8 mouse cellular contexts compared by ENCODE assay signal in the genomic region with DNA sequence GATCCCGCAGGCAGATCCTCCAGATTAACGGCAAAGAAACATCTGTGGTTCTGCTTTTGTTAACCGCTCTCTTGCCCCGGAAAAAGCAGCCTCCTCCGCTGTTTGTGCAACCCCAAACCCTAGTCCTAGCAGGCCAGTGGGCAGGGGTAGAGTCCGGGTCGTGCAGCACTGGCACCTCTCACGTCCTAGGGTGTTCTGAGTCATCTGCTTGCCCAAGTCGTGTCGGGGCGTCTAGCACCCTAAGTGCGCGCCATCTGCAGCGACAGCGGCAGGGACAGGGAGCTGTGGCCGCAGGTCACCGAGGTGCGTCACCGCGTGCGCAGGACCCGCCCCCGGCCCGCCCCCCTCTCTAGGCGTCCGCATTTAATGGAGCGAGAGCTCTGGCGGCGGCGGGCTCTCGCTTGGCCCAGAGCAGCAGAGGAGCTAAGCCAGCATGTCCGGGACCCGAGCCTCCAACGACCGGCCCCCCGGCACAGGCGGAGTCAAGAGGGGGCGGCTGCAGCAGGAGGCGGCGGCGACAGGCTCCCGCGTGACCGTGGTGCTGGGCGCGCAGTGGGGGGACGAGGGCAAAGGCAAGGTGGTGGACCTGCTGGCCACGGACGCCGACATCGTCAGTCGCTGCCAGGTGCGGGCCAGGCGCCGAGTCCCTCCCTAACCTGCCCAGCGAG. TPM values are rescaled to one million over a fixed set of nuclear protein-coding genes. Genes with fewer than 3 reads are reported as not detected.
DNase-seq lines count a peak whose midpoint lies in the region; ATAC-seq and TF ChIP-seq lines count a peak whose summit lies in the region.

A gene (plus strand): TSS at position 360 of the 668 bp plus-strand sequence.

- no peak for DNase-seq in testis, postnatal 14 days (ENCODE audit: low spot score)
- peak; percentile 73 for DNase-seq in embryo, embryonic 10 days (ENCODE audit: low spot score)
- peak; percentile 75 to 82 for DNase-seq in heart, adult 18-20 months
- peak; percentile 59 for DNase-seq in kidney, adult 11 months
- peak; percentile 79 for DNase-seq in liver, embryonic 11.5 days (ENCODE audit: low spot score)
- peak; percentile 42 to 51 for DNase-seq in thymus, adult 18-20 months

- peak within 1 kb of the TSS; percentile 99 for H3K4me2 ChIP-seq in liver, embryonic 11.5 days
- peak within 1 kb of the TSS; percentile 96 for H3K4me2 ChIP-seq in myocyte (ENCODE audit: low read depth)

- no peaks in the 10 kb centered on the region for H3K9me3 ChIP-seq in liver, embryonic 11.5 days (ENCODE audit: control insufficient read depth, low read length)

- under 1% methylated on average over 54 of the region's 56 CpGs for WGBS in liver, embryonic 11.5 days

- no peak for TF ChIP-seq POLR2A in testis, adult 2 months (IDR thresholded peaks at IDR 0.05; ENCODE audit: control insufficient read depth, low read depth, low read length)
- TF ChIP-seq POLR2A in myocyte (IDR thresholded peaks at IDR 0.05; ENCODE audit: insufficient read length, low read depth): peak; percentile 78

- H3K9ac ChIP-seq in liver, embryonic 11.5 days (ENCODE audit: low read depth, low read length): peak within 1 kb of the TSS; percentile 72

- H3K36me3 ChIP-seq in testis, adult 2 months (ENCODE audit: control insufficient read depth, insufficient read depth, low read length): no peaks in the 10 kb centered on the region
- no peaks in the 10 kb centered on the region for H3K36me3 ChIP-seq in liver, embryonic 11.5 days (ENCODE audit: control insufficient read depth, insufficient read depth, low read length)
- peaks cover 3% of the 10 kb centered on the region for H3K36me3 ChIP-seq in myocyte (ENCODE audit: control insufficient read depth, insufficient read depth)

- H3K27me3 ChIP-seq in testis, adult 2 months (ENCODE audit: control insufficient read depth, insufficient read depth, low read length): 0 out of 2 replicates have a peak, but pooled peaks cover 2% of the 10 kb centered on the region
- peaks cover 15% of the 10 kb centered on the region for H3K27me3 ChIP-seq in liver, embryonic 11.5 days (replicated peaks; ENCODE audit: control insufficient read depth, insufficient read depth, low read length)
- H3K27me3 ChIP-seq in myocyte (ENCODE audit: control insufficient read depth, insufficient read depth, insufficient read length): no peaks in the 10 kb centered on the region

- H3ac ChIP-seq in myocyte (ENCODE audit: control insufficient read depth, insufficient read length): peak within 1 kb of the TSS; percentile 52

- peak; percentile 59 for ATAC-seq in liver, embryonic 11.5 days (replicated peaks; ENCODE audit: low FRiP score)

- H3K4me3 ChIP-seq in testis, adult 2 months (ENCODE audit: control insufficient read depth, low read depth, low read length): peak within 1 kb of the TSS; percentile 30
- H3K4me3 ChIP-seq in liver, embryonic 11.5 days (ENCODE audit: low read depth, low read length): peak within 1 kb of the TSS; percentile 57
- H3K4me3 ChIP-seq in myocyte: peak within 1 kb of the TSS; percentile 38

- peaks cover 6% of the 10 kb centered on the region for H3K4me1 ChIP-seq in testis, adult 2 months (ENCODE audit: control insufficient read depth, insufficient read depth, low read length)
- H3K4me1 ChIP-seq in liver, embryonic 11.5 days (replicated peaks; ENCODE audit: control insufficient read depth, insufficient read depth, low read length): peaks cover 48% of the 10 kb centered on the region

- TF ChIP-seq CTCF in testis, adult 2 months (IDR thresholded peaks at IDR 0.05; ENCODE audit: control insufficient read depth, insufficient read depth, insufficient replicate concordance, low read depth, low read length): no peak

- no peaks in the 10 kb centered on the region for H3K79me2 ChIP-seq in myocyte (ENCODE audit: control insufficient read depth, insufficient read depth)

- no peak within 1 kb of the TSS for H3K27ac ChIP-seq in testis, adult 2 months (ENCODE audit: control insufficient read depth, insufficient read depth, low read depth, low read length)
- no peak within 1 kb of the TSS; the same call in 1 of the 2 replicates for H3K27ac ChIP-seq in liver, embryonic 11.5 days (ENCODE audit: low read depth, low read length)

TF ChIP-seq in myocyte, 11 proteins besides CTCF, POLR2A, EP300 and RAD21:
- no peak for TF ChIP-seq E2F4 (IDR thresholded peaks at IDR 0.05; ENCODE audit: insufficient read depth)
- no peak for TF ChIP-seq USF1 (IDR thresholded peaks at IDR 0.05; ENCODE audit: low read depth)
- TF ChIP-seq MYOD1 (IDR thresholded peaks at IDR 0.05; ENCODE audit: control insufficient read depth in 1 of 3, insufficient read length in 2 of 3, low read depth in 2 of 3): peak in 1 of 3 experiments; percentile 50
- no peak for TF ChIP-seq REST (IDR thresholded peaks at IDR 0.05; ENCODE audit: insufficient read depth, insufficient read length)
- TF ChIP-seq CEBPB (IDR thresholded peaks at IDR 0.05; ENCODE audit: insufficient read depth, poor library complexity, severe bottlenecking): no peak
- peak; percentile 61 for TF ChIP-seq POLR2AphosphoS2 (IDR thresholded peaks at IDR 0.05; ENCODE audit: insufficient read length, low read depth)
- peak in 2 of 3 experiments; percentile 53 for TF ChIP-seq MYOG (IDR thresholded peaks at IDR 0.05; ENCODE audit: control insufficient read depth in 1 of 3, insufficient read depth in 1 of 3, insufficient read length in 2 of 3, low read depth in 2 of 3)
- TF ChIP-seq TCF3 (IDR thresholded peaks at IDR 0.05; ENCODE audit: insufficient read length, low read depth): no peak
- no peak for TF ChIP-seq SRF (IDR thresholded peaks at IDR 0.05; ENCODE audit: control insufficient read depth, insufficient read length, low read depth)
- no peak for TF ChIP-seq MAX (IDR thresholded peaks at IDR 0.05; ENCODE audit: low read depth)
- TF ChIP-seq TCF12 (IDR thresholded peaks at IDR 0.05; ENCODE audit: insufficient read depth, poor library complexity, severe bottlenecking): no peak
TF ChIP-seq in myocyte: peak in this region for 3.

RNA-seq across cellular contexts. Expression of the gene that starts here (rescaled TPM):
- 7.9 and 8.9 TPM in 2 replicates for polyA plus RNA-seq in testis, adult 2 months (2012; rRNA removed)
- 100 to 1,000 TPM; 192 to 206 TPM for total RNA-seq in heart, adult 18-20 months (2021)
- 5.6 and 7.4 TPM in 2 replicates for polyA plus RNA-seq in liver, embryonic 11.5 days (2014; fragmentation: Nextera tagmentation; extraction: Ambion mirVana)
- 202 TPM for polyA plus RNA-seq in myocyte (2012; fragmentation: generic; extraction: Trizol)

Comparison
In these comparisons a context has a peak if more than half of its experiments do, and no peak if none do; other contexts are left out.
1. RNA of the gene that starts here (polyA plus RNA-seq): 202 TPM in myocyte (single experiment); 7.9 to 8.9 TPM in testis, adult 2 months and 5.6 to 7.4 TPM in liver, embryonic 11.5 days; every median in the first group is over 10 times any median in the second.
2. Peak in every context shown above with its lines, with median percentiles within 50 percentile points of each other: H3K4me3 ChIP-seq.